Mouse (Mus musculus) intestine, postnatal 0 days (tissue): ENCODE results near the gene Map4k1. TPM values are rescaled to one million over a fixed set of nuclear protein-coding genes. Genes with fewer than 3 reads are reported as not detected.
A peak's percentile ranks its signal among the peaks of the same experiment; 100 is the strongest.

Experiments used
- ATAC-seq: fragments of 200-750 bp; cut with Nextera tagmentation; 2 replicates; pipeline ENCODE4 v1.8.0; 2017; ENCODE audit warnings: mild to moderate bottlenecking, moderate TSS enrichment, moderate library complexity
- H3K27ac ChIP-seq: fragments of 300-500 bp; sonication (generic); 2 replicates; pipeline ENCODE4 v1.5.1; 2014; ENCODE audit warnings: mild to moderate bottlenecking, low read depth, low read length, moderate library complexity
- H3K27me3 ChIP-seq: fragments of 300-500 bp; sonication (generic); replicated peaks from 2 replicates; pipeline ENCODE4 v1.6.1; 2014; ENCODE audit warnings: low read length, mixed read lengths; ENCODE audit not compliant: control insufficient read depth, insufficient read depth
- H3K36me3 ChIP-seq: fragments of 300-500 bp; sonication (generic); 2 replicates; pipeline ENCODE4 v1.6.1; 2014; ENCODE audit warnings: mild to moderate bottlenecking, moderate library complexity; ENCODE audit not compliant: control insufficient read depth, insufficient read depth
- H3K4me1 ChIP-seq: fragments of 300-500 bp; sonication (generic); replicated peaks from 2 replicates; pipeline ENCODE4 v1.6.1; 2014; ENCODE audit warnings: antibody characterized with exemption, low read length, mixed read lengths; ENCODE audit not compliant: control insufficient read depth, insufficient read depth
- H3K4me2 ChIP-seq: fragments of 300-500 bp; sonication (generic); replicated peaks from 2 replicates; pipeline ENCODE4 v1.6.1; 2014; ENCODE audit warnings: low read depth, mild to moderate bottlenecking, moderate library complexity
- H3K4me3 ChIP-seq: fragments of 300-500 bp; sonication (generic); 2 replicates; pipeline ENCODE4 v1.5.1; 2014; ENCODE audit warnings: low read depth, low read length
- H3K9ac ChIP-seq: fragments of 300-500 bp; sonication (generic); 2 replicates; pipeline ENCODE4 v1.6.1; 2014; ENCODE audit warnings: mild to moderate bottlenecking, low read depth, low read length
- H3K9me3 ChIP-seq: fragments of 300-500 bp; sonication (generic); 2 replicates; pipeline ENCODE4 v1.6.1; 2016; ENCODE audit warnings: mixed run types; ENCODE audit not compliant: control insufficient read depth
- CTCF ChIP-seq: sonication (generic); IDR thresholded peaks from 2 replicates; pipeline ENCODE4 v1.5.1; 2016; ENCODE audit warnings: low read depth, mild to moderate bottlenecking, control low read depth, antibody characterized with exemption, moderate library complexity
- WGBS: fragments of 180-500 bp; shearing (Covaris S2); extraction: QIAGEN DNeasy Blood & Tissue Kit; methylation state at CpG from one replicate; pipeline ENCODE4 v1.1.7; 2014; 5-methylcytosine and 5-hydroxymethylcytosine counted together
- polyA plus RNA-seq: library from polyadenylated mRNA; unstranded; fragments of >200 nt; fragmentation: Nextera tagmentation; extraction: Ambion mirVana; gene quantifications from 2 replicates; pipeline ENCODE4 v1.2.1, GENCODE M21; 2015

The Map4k1 gene
- polyA plus RNA-seq, 1 experiment from 2014 or later = 1.6 TPM

DNA sequence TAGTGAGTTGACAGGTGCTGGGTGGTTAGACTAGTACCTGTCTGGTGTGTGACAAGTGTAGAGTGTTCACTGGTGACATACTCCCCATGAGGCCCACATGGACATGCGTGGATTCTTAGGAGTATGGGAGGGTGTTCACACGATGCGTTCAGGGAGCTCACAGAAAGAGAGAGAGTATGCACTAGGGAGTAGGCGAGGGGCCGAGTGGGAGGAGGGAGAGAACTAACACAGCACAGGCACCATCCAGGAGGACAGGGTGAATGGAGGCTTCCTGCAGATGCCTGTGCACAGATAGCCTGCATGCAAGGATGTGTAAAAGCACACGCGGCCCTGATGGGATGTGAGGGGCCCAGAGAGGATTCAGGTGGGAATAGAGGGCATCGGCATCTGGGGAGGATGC, 40.6 kb downstream of the Map4k1 start:
- ATAC-seq = no peak
- Histone ChIP-seq H3K4me3 (no peak overlapping the region), H3K27me3 (peaks cover 30% of the 10 kb centered on the region), H3K4me1 (no peaks in the 10 kb centered on the region), H3K27ac (no peak overlapping the region), H3K4me2 (no peak overlapping the region), H3K36me3 (no peaks in the 10 kb centered on the region), H3K9ac (no peak overlapping the region), H3K9me3 (no peaks in the 10 kb centered on the region)
- TF ChIP-seq CTCF = no peak
- WGBS = 83% methylated on average over 8 of the region's 8 CpGs

DNA sequence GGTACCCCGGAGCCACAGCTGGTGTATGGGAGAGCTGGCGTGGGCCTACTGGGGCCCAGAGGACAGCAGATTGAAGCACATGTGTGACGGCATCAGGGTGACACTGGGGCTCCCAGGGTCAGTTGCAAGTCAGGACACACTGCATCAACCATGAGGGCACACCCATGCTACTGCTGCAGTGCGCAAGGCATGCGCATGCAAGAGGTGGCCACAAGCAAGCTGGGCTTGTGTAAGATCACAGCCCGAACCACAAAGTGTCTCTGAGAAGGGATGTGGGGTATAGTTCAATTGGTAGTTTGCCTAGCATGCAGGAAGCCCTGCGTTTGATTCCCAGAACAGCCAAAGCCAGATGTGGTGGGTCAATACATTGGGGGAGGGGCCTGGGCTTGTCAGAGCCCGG, 41.7 kb downstream of the Map4k1 start:
- no peak for TF ChIP-seq CTCF
- Histone ChIP-seq H3K4me3 (no peak overlapping the region), H3K4me1 (no peaks in the 10 kb centered on the region), H3K9ac (no peak overlapping the region), H3K9me3 (no peaks in the 10 kb centered on the region), H3K4me2 (no peak overlapping the region), H3K27ac (no peak overlapping the region), H3K36me3 (no peaks in the 10 kb centered on the region), H3K27me3 (peaks cover 24% of the 10 kb centered on the region)
- WGBS = 89% methylated on average over 8 of the region's 8 CpGs
- ATAC-seq = no peak

DNA sequence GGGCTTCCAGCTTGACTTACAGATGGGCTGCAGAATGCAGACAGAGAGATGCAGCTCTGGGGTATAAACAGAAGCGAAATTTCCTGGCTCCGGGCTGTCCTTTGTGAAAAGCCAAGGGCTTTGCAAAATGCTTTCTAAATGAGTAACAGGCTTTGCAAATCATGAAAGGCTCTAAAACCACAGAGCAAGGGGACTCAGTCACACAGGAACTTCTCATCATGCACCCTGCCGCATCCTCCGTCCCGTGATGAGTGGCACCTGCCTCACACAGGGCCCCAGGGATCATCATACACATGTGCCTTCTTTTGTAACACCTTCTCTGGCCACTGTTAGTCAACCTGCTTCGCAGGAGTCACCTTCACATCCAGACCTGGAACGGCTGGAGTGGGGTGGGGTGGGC, 43.7 kb downstream of the Map4k1 start:
- Histone ChIP-seq H3K27me3 (0 out of 2 replicates have a peak, but pooled peaks cover 4% of the 10 kb centered on the region), H3K9me3 (no peaks in the 10 kb centered on the region), H3K4me1 (no peaks in the 10 kb centered on the region), H3K27ac (no peak overlapping the region), H3K4me2 (no peak overlapping the region), H3K36me3 (no peaks in the 10 kb centered on the region), H3K9ac (no peak overlapping the region), H3K4me3 (no peak overlapping the region)
- TF ChIP-seq CTCF = no peak
- 63% methylated on average over 7 of the region's 7 CpGs for WGBS
- ATAC-seq = no peak

DNA sequence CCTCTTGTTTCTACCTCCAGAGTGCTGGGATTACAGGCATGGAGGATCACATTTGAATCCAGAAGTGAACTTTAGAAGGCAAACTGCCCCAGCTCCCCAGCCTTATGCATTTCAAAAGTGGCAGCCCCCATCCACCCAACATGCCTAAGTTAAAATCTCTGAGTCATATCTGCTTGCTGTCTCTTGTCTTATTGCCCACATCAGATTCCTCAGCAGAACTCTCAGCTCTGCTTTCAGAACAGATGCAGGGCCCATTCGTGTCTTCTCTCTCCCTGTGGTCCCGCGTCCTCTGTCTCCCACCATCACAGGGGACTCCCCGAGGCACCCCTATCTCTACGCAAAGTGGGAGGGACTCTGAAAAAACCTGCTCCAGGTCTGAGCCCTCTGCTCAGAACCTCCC, 44.3 kb downstream of the Map4k1 start:
- Histone ChIP-seq H3K27me3 (no peaks in the 10 kb centered on the region), H3K4me3 (no peak overlapping the region), H3K4me1 (no peaks in the 10 kb centered on the region), H3K9me3 (no peaks in the 10 kb centered on the region), H3K4me2 (no peak overlapping the region), H3K27ac (no peak overlapping the region), H3K36me3 (no peaks in the 10 kb centered on the region), H3K9ac (no peak overlapping the region)
- WGBS = 90% methylated on average over 5 of the region's 5 CpGs
- TF ChIP-seq CTCF = no peak
- no peak for ATAC-seq

DNA sequence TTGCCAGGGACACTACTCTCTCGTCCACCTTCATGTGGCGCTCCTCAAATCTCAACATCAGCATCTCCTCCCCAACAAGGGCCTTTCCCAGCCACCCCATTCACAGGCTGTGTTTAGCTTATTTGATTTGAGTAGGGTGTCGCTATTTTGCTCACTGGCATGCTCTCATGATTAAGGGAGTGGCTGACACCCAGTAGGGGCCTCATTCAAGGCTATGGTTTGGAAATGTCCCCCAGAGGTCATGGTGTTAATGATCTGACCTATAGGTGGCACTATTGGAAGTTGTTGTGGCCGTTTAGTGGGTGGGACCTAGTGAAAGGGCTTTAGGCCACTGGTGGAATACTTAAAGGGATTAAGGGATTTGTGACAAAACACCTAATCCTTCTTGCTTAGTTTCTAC, 45.0 kb downstream of the Map4k1 start:
- no peak for ATAC-seq
- WGBS = 76% methylated on average over 4 of the region's 4 CpGs
- no peaks in the 10 kb centered on the region for H3K9me3 ChIP-seq

DNA sequence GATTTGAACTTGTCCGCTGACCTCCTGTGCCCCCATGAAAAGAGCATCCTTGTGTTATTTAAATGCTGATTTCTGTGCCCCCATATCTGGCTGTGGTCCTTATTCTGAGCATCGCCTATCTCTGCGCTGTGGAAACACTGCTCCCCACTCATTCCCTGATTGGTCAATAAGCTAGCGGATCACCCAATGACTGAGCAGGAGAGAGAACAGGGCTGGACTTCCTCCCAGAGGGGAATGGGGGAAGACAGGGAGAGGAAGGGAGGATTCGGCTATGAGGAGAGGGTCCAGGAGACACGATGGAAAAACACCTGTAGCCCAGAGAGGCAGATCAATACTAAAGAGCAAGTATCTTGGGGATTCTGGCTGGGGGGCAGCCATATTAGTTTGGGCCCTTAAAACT, 46.9 kb downstream of the Map4k1 start:
- no peak for ATAC-seq
- Histone ChIP-seq H3K36me3 (no peaks in the 10 kb centered on the region), H3K9me3 (no peaks in the 10 kb centered on the region), H3K4me3 (no peak overlapping the region), H3K9ac (no peak overlapping the region), H3K27me3 (no peaks in the 10 kb centered on the region), H3K27ac (no peak overlapping the region), H3K4me2 (no peak overlapping the region), H3K4me1 (no peaks in the 10 kb centered on the region)
- WGBS = 83% methylated on average over 6 of the region's 6 CpGs
- no peak for TF ChIP-seq CTCF

More for the DNA sequence above, 45.0 kb downstream of the Map4k1 start:
- Histone ChIP-seq H3K4me2 (no peak overlapping the region), H3K27ac (no peak overlapping the region), H3K27me3 (no peaks in the 10 kb centered on the region), H3K4me1 (no peaks in the 10 kb centered on the region), H3K4me3 (no peak overlapping the region), H3K9ac (no peak overlapping the region), H3K36me3 (no peaks in the 10 kb centered on the region)
- 0 out of 2 replicates have a peak, but pooled peaks have one; percentile 4 for TF ChIP-seq CTCF
